Mouse (Mus musculus): ENCODE data around the gene Vars2. TPM values are rescaled to one million over a fixed set of nuclear protein-coding genes. Genes with fewer than 3 reads are reported as not detected.

Vars2 gene
- polyA plus RNA-seq, 1 experiment from 2014 or later, result 22.8 TPM

- 35% methylated on average over 6 of the region's 6 CpGs for WGBS
- Histone ChIP-seq H3K36me3 (ENCODE audit: control insufficient read depth, insufficient read depth, low read length) (peaks cover 19% of the 10 kb centered on the region), H3K9ac (ENCODE audit: low read depth, low read length) (peak overlapping the region; percentile 37; the same call in 1 of the 2 replicates), H3K4me2 (ENCODE audit: low read depth, low read length) (peak overlapping the region; percentile 80; the same call in 1 of the 2 replicates), H3K4me3 (ENCODE audit: low read length) (peak overlapping the region; percentile 44; the same call in 1 of the 2 replicates), H3K9me3 (ENCODE audit: control insufficient read depth, low read length) (no peaks in the 10 kb centered on the region), H3K27ac (ENCODE audit: low read length) (no peak overlapping the region), H3K27me3 (replicated peaks; ENCODE audit: control insufficient read depth, insufficient read depth, low read length) (no peaks in the 10 kb centered on the region), H3K4me1 (ENCODE audit: control insufficient read depth, insufficient read depth, low read length) (peaks cover 35% of the 10 kb centered on the region)
- no peak for ATAC-seq
Observed at GRCm38 (mm10) chr17:35696691-35697090, 29.3 kb upstream of the Vars2 start.

GRCm38 (mm10) chr17:35695289-35695688 is 27.9 kb upstream of the Vars2 start:
- peaks cover 34% of the 10 kb centered on the region for H3K4me1 ChIP-seq (ENCODE audit: control insufficient read depth, insufficient read depth, low read length)
- no peaks in the 10 kb centered on the region for H3K27me3 ChIP-seq (replicated peaks; ENCODE audit: control insufficient read depth, insufficient read depth, low read length)
- no peak overlapping the region for H3K4me3 ChIP-seq (ENCODE audit: low read length)
- ATAC-seq, result no peak
- peaks cover 27% of the 10 kb centered on the region for H3K36me3 ChIP-seq (ENCODE audit: control insufficient read depth, insufficient read depth, low read length)
- no peak overlapping the region for H3K4me2 ChIP-seq (ENCODE audit: low read depth, low read length)
- WGBS, result 86% methylated on average over 2 of the region's 2 CpGs
- no peak overlapping the region for H3K27ac ChIP-seq (ENCODE audit: low read length)
- H3K9ac ChIP-seq (ENCODE audit: low read depth, low read length), result no peak overlapping the region
- H3K9me3 ChIP-seq (ENCODE audit: control insufficient read depth, low read length), result no peaks in the 10 kb centered on the region

- H3K9me3 ChIP-seq (ENCODE audit: control insufficient read depth, low read length), result no peaks in the 10 kb centered on the region
- H3K4me3 ChIP-seq (ENCODE audit: low read length), result no peak overlapping the region
- no peak overlapping the region for H3K9ac ChIP-seq (ENCODE audit: low read depth, low read length)
- peaks cover 35% of the 10 kb centered on the region for H3K36me3 ChIP-seq (ENCODE audit: control insufficient read depth, insufficient read depth, low read length)
- 86% methylated on average over 5 of the region's 5 CpGs for WGBS
- H3K4me1 ChIP-seq (ENCODE audit: control insufficient read depth, insufficient read depth, low read length), result peaks cover 25% of the 10 kb centered on the region
- no peak for ATAC-seq
- H3K27me3 ChIP-seq (replicated peaks; ENCODE audit: control insufficient read depth, insufficient read depth, low read length), result no peaks in the 10 kb centered on the region
- no peak overlapping the region for H3K27ac ChIP-seq (ENCODE audit: low read length)
- H3K4me2 ChIP-seq (ENCODE audit: low read depth, low read length), result no peak overlapping the region
Observed at GRCm38 (mm10) chr17:35693906-35694305, 26.5 kb upstream of the Vars2 start.

- 82% methylated on average over 4 of the region's 4 CpGs for WGBS
- no peak overlapping the region for H3K4me2 ChIP-seq (ENCODE audit: low read depth, low read length)
- ATAC-seq, result no peak
- no peaks in the 10 kb centered on the region for H3K9me3 ChIP-seq (ENCODE audit: control insufficient read depth, low read length)
- H3K4me1 ChIP-seq (ENCODE audit: control insufficient read depth, insufficient read depth, low read length), result peaks cover 9% of the 10 kb centered on the region
- H3K36me3 ChIP-seq (ENCODE audit: control insufficient read depth, insufficient read depth, low read length), result peaks cover 42% of the 10 kb centered on the region
- H3K4me3 ChIP-seq (ENCODE audit: low read length), result no peak overlapping the region
- no peaks in the 10 kb centered on the region for H3K27me3 ChIP-seq (replicated peaks; ENCODE audit: control insufficient read depth, insufficient read depth, low read length)
- no peak overlapping the region for H3K27ac ChIP-seq (ENCODE audit: low read length)
- H3K9ac ChIP-seq (ENCODE audit: low read depth, low read length), result no peak overlapping the region
Observed at GRCm38 (mm10) chr17:35692368-35692767, 25.0 kb upstream of the Vars2 start.

- H3K9ac ChIP-seq (ENCODE audit: low read depth, low read length), result no peak overlapping the region
- no peak for ATAC-seq
- H3K9me3 ChIP-seq (ENCODE audit: control insufficient read depth, low read length), result no peaks in the 10 kb centered on the region
- peaks cover 47% of the 10 kb centered on the region for H3K36me3 ChIP-seq (ENCODE audit: control insufficient read depth, insufficient read depth, low read length)
- no peak overlapping the region for H3K4me3 ChIP-seq (ENCODE audit: low read length)
- H3K4me1 ChIP-seq (ENCODE audit: control insufficient read depth, insufficient read depth, low read length), result peaks cover 4% of the 10 kb centered on the region
- no peaks in the 10 kb centered on the region for H3K27me3 ChIP-seq (replicated peaks; ENCODE audit: control insufficient read depth, insufficient read depth, low read length)
- 80% methylated on average over 4 of the region's 4 CpGs for WGBS
- H3K27ac ChIP-seq (ENCODE audit: low read length), result no peak overlapping the region
- no peak overlapping the region for H3K4me2 ChIP-seq (ENCODE audit: low read depth, low read length)
Observed at GRCm38 (mm10) chr17:35691811-35692210, 24.4 kb upstream of the Vars2 start.

- 89% methylated on average over 18 of the region's 18 CpGs for WGBS
- H3K36me3 ChIP-seq (ENCODE audit: control insufficient read depth, insufficient read depth, low read length), result peaks cover 52% of the 10 kb centered on the region
- no peak overlapping the region for H3K4me3 ChIP-seq (ENCODE audit: low read length)
- no peak overlapping the region for H3K9ac ChIP-seq (ENCODE audit: low read depth, low read length)
- no peaks in the 10 kb centered on the region for H3K4me1 ChIP-seq (ENCODE audit: control insufficient read depth, insufficient read depth, low read length)
- no peak for ATAC-seq
- H3K27ac ChIP-seq (ENCODE audit: low read length), result no peak overlapping the region
- no peak overlapping the region for H3K4me2 ChIP-seq (ENCODE audit: low read depth, low read length)
- H3K9me3 ChIP-seq (ENCODE audit: control insufficient read depth, low read length), result no peaks in the 10 kb centered on the region
- H3K27me3 ChIP-seq (replicated peaks; ENCODE audit: control insufficient read depth, insufficient read depth, low read length), result no peaks in the 10 kb centered on the region
Observed at GRCm38 (mm10) chr17:35689936-35690645, 22.7 kb upstream of the Vars2 start.

GRCm38 (mm10) chr17:35688347-35689175 is 21.2 kb upstream of the Vars2 start:
- no peak overlapping the region for H3K9ac ChIP-seq (ENCODE audit: low read depth, low read length)
- no peak overlapping the region for H3K4me2 ChIP-seq (ENCODE audit: low read depth, low read length)
- H3K9me3 ChIP-seq (ENCODE audit: control insufficient read depth, low read length), result no peaks in the 10 kb centered on the region
- WGBS, result 81% methylated on average over 25 of the region's 25 CpGs
- H3K27ac ChIP-seq (ENCODE audit: low read length), result no peak overlapping the region
- peaks cover 57% of the 10 kb centered on the region for H3K36me3 ChIP-seq (ENCODE audit: control insufficient read depth, insufficient read depth, low read length)
- ATAC-seq, result no peak
- H3K4me1 ChIP-seq (ENCODE audit: control insufficient read depth, insufficient read depth, low read length), result no peaks in the 10 kb centered on the region
- H3K27me3 ChIP-seq (replicated peaks; ENCODE audit: control insufficient read depth, insufficient read depth, low read length), result no peaks in the 10 kb centered on the region
- H3K4me3 ChIP-seq (ENCODE audit: low read length), result no peak overlapping the region

- Histone ChIP-seq H3K4me1 (ENCODE audit: control insufficient read depth, insufficient read depth, low read length) (no peaks in the 10 kb centered on the region), H3K4me3 (ENCODE audit: low read length) (no peak overlapping the region), H3K9me3 (ENCODE audit: control insufficient read depth, low read length) (no peaks in the 10 kb centered on the region), H3K27me3 (replicated peaks; ENCODE audit: control insufficient read depth, insufficient read depth, low read length) (no peaks in the 10 kb centered on the region), H3K4me2 (ENCODE audit: low read depth, low read length) (no peak overlapping the region), H3K27ac (ENCODE audit: low read length) (no peak overlapping the region), H3K36me3 (ENCODE audit: control insufficient read depth, insufficient read depth, low read length) (peaks cover 59% of the 10 kb centered on the region), H3K9ac (ENCODE audit: low read depth, low read length) (no peak overlapping the region)
- 77% methylated on average over 9 of the region's 9 CpGs for WGBS
- no peak for ATAC-seq
Observed at GRCm38 (mm10) chr17:35685061-35685460, 17.7 kb upstream of the Vars2 start.

- no peaks in the 10 kb centered on the region for H3K27me3 ChIP-seq (replicated peaks; ENCODE audit: control insufficient read depth, insufficient read depth, low read length)
- no peak overlapping the region for H3K4me3 ChIP-seq (ENCODE audit: low read length)
- no peak overlapping the region for H3K4me2 ChIP-seq (ENCODE audit: low read depth, low read length)
- H3K27ac ChIP-seq (ENCODE audit: low read length), result no peak overlapping the region
- H3K4me1 ChIP-seq (ENCODE audit: control insufficient read depth, insufficient read depth, low read length), result no peaks in the 10 kb centered on the region
- H3K9me3 ChIP-seq (ENCODE audit: control insufficient read depth, low read length), result no peaks in the 10 kb centered on the region
- H3K9ac ChIP-seq (ENCODE audit: low read depth, low read length), result no peak overlapping the region
- WGBS, result 88% methylated on average over 13 of the region's 13 CpGs
- H3K36me3 ChIP-seq (ENCODE audit: control insufficient read depth, insufficient read depth, low read length), result peaks cover 42% of the 10 kb centered on the region
- ATAC-seq, result no peak
Observed at GRCm38 (mm10) chr17:35681986-35682385, 14.6 kb upstream of the Vars2 start.
